Mouse (Mus musculus) embryo, embryonic 10 days (tissue): ENCODE results near the gene Clec4a2.
"Not testable (repeated sequence)": the region's sequence is repeated elsewhere in the genome, so short reads cannot be mapped to it uniquely, and the experiment has no call there.

Source experiments
- DNase-seq: peaks from one replicate; pipeline ENCODE4 v3.0.0-alpha.2; 2015; ENCODE audit warnings: low spot score

Gene Clec4a2

GRCm38 (mm10) chr6:123106128-123106527 is at the start of gene Clec4a2:
TSS of gene Clec4a2 (plus strand) at chr6:123106428.
- DNase-seq, result not testable (repeated sequence)

GRCm38 (mm10) chr6:123095125-123095843 is 10.9 kb upstream of the Clec4a2 start:
- DNase-seq, result no peak

GRCm38 (mm10) chr6:123123195-123123594 is 17.0 kb downstream of the Clec4a2 start:
- DNase-seq, result no peak

- no peak for DNase-seq
These were observed 20.9 kb downstream of the Clec4a2 start for GRCm38 (mm10) chr6:123127173-123127572.

- DNase-seq, result not testable (repeated sequence)
These were observed 31.7 kb downstream of the Clec4a2 start for GRCm38 (mm10) chr6:123137766-123138526.

- no peak for DNase-seq
These were observed 63.9 kb downstream of the Clec4a2 start for GRCm38 (mm10) chr6:123170106-123170505.

GRCm38 (mm10) chr6:123171040-123171439 is 64.8 kb downstream of the Clec4a2 start:
- no peak for DNase-seq

GRCm38 (mm10) chr6:123172593-123172992 is 66.4 kb downstream of the Clec4a2 start, which contains the start of gene Clec4b2:
TSS of gene Clec4b2 (plus strand) at chr6:123172893.
- no peak for DNase-seq

- no peak for DNase-seq
These were observed 69.3 kb downstream of the Clec4a2 start for GRCm38 (mm10) chr6:123175549-123175948.

GRCm38 (mm10) chr6:123184862-123185261 is 78.6 kb downstream of the Clec4a2 start:
- not testable (repeated sequence) for DNase-seq
